Mouse (Mus musculus) heart, adult 2 months (tissue): ENCODE data around the gene Cdk9.

Experiments used
- CTCF ChIP-seq: fragments of 200-600 bp; IDR thresholded peaks from 2 replicates; pipeline ENCODE4 v1.8.1; 2022; ENCODE audit warnings: antibody characterized with exemption, mild to moderate bottlenecking, moderate library complexity
- POLR2A ChIP-seq: fragments of 200-500 bp; IDR thresholded peaks from 2 replicates; pipeline ENCODE4 v1.6.1; 2011; ENCODE audit warnings: mild to moderate bottlenecking, low read depth, low read length, control low read depth; ENCODE audit not compliant: insufficient read depth

DNA sequence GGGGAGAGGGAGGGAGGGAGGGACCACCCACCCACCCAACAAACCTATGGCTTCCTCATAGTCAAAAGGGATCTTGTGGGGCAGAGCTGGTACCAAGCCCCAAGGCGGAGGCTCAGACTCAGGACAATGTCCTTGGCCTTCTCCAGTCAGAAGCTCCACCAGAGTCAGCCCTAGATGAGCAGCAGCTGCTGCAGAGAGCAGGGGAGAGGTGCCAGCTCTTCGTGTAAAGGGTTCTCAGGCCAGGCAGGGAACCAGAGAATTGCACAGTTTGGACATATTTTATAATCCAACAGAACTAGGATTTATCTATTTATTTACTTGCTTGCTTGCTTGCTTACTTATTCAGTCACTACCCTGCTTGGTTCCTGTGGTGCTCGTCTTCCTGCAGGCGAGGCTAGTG, 26.4 kb upstream of the Cdk9 start:
- TF ChIP-seq CTCF: no peak
- TF ChIP-seq POLR2A: no peak
